Mouse (Mus musculus): ENCODE measurements around the gene Pptc7. TPM values are rescaled to one million over a fixed set of nuclear protein-coding genes. Genes with fewer than 3 reads are reported as not detected.

The Pptc7 gene
- 5.1 and 7.0 TPM in 2 replicates for polyA plus RNA-seq (2015; fragmentation: Nextera tagmentation; extraction: Ambion mirVana)

DNA sequence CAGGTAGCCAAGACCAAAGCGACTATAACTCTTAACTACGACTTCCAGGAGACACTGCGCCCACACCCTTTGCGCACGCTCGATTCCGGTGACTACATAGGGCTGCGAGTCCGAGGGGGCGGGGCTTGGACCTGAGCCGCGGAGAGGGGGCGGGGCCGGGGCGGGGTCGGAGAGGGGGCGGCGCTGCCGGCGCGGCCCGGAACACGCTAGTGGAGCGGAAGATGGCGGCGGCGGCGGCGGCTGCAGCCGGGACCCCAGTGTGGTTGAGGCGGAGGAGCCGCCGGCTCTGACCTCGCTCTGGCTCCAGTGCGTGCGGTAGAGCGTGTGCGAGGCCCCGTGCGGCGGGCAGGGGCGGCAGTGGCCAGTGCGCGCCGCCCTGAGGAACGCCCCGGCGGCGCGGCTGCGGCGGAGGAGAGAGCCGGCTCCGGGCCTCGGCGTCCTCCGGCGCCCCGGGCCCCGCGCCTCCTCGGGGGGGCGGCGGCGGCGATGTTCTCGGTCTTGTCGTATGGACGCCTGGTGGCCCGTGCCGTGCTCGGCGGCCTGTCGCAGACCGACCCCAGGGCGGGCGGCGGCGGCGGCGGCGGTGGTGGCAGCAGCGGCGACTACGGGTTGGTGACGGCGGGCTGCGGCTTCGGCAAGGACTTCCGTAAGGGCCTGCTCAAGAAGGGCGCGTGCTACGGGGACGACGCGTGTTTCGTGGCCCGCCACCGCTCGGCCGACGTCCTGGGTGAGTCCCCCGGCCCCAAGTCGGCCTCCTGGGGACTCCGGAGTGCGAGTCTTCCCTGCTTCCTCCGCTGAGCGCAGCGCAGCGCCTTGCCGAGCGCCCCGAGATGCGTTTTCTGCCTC, at the start of gene Pptc7:
Pptc7 (plus strand) TSS at position 183 of the 846 bp plus-strand sequence.

DNA sequence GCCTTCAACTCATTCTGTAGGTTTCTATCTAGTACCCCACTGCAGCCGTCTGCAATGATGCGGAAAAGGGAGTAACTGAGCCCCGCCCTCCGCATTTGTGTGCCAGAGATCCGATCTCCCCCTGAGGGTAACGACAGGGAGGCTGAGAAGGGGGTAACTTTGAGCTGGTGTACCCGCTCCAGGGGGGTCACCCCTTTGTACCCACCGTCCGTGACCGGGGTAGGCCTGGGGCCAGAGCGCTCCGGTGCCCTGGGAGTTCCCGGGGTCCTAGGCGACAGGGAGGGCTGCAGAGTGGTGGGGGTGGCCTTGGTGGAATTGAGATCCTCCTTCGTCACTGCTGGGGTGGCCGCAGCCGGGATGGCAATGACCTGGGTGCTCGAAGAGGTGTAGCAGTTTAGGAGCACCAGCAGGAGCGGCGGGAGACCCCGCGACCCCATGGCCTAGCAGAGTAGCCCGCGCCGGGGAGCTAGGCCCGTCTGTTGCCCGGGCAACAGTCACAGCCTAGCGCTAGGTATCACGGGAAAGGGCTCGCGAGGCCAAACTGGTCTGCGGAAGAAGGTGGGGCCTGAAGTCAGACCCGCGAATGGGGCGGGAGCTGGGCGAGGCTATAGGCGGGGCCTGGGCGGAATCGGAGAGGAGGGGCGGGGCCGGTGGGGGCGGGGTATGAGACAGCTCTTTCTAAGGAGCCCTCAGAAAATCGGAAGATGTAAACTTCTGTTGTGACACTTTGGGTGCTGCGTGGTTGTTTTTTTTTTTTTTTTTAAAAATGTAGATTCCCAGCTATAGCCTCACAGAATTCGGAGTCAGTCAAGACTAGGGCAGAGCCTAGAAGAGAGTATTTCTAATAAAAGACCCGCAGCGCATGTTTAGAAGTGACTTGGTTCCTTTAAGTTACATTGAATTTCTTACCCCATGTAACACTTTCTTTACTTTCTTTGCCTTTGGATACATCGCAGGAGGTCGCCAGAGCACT, 19.9 kb upstream of the Pptc7 start, which contains the start of gene Tctn1:
Tctn1 (minus strand) TSS at position 528 of the 973 bp plus-strand sequence.

DNA sequence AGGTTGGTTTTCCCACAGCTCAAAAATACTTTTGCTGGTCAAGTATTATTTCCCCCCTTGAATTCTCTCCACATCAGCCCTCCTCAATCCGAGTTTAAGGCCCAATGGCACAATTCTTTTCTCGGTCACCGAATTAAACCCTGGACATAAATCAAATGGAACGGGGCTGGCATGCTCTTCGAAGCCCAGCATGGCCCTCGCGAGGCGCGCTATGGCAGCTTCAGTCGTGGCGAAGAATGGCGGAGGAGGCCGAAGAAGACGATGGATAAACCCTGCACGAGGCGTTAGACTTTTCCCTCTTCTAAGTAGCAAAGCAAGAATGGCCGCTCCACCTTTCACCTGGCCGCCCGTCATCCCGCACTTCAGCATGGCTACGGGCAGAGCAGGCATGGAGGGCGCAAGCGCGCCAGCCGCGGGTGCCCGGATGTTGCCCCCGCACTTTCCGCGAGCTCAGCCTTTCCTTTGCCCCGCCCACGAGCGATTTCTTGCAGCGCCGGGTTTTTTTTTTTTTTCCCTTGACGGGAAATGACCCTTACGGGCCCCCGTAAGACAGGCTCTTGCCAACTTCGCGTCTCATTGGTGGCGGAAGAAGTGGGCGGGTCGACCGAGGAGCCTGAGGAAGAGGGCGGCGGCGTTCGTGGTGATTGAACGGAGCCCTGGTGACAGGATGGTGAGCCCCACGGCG, 69.8 kb downstream of the Pptc7 start, which contains the start of the genes Rad9b and Vps29:
Rad9b (minus strand) TSS at position 427 of the 685 bp plus-strand sequence.
Vps29 (plus strand) TSS at position 563 of the 685 bp plus-strand sequence.

DNA sequence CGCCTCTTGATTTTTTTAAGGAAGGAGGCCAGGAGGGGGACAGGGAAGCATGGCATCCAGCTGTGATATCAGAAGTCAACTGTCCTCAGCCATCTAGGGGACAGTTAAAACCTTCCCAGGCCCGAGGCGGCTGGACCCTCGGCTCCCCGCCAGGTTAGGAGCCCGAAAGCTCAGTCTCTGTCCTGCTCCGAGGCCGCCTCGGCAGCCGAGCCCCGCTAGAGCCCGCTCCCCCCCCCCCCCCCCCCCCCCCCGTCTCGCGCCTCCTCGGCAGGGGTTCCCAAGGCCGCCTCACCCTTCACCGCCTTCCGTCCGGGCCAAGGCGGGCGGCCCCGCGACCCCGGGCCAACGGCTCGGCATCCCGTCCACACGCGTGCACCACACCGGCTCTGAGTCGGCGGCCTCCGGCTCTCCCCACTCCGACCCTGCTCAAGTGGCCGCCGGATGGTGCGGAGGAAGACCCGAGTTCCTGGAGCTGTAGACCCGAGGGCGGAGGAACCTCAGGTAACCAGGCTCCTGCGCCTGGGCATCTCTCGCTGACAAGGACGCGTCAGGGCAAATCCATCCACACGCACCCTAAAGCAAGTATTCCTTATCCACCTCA, 87.5 kb downstream of the Pptc7 start, which contains the start of gene Gpn3:
Gpn3 (plus strand) TSS at position 286 of the 601 bp plus-strand sequence.

DNA sequence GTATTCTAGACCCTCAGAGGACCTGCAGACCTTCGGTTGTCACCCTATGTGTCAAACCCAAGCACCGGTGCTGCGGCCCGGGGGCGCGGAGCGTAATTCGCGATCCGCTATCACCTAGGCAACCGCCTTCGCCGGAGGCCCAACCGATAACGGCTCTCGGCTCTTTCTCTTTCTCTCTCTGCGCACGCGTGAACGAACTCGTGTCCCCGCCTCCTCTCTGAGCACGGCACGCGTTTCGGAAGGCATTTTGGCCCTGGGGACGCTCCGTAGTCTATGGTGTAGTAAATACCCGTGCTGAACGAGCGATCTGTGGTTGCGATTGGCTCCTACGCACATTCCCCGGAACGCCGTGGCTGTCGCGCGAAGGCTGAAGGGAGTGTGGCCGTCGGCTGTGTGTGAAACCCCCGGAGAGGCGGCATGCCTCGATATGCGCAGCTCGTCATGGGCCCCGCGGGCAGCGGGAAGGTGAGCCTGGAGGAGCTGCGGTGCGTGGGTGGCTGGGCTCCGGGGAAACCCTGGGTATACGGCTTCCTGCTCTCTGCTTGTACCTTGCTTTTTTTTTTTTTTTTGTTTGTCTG, 88.1 kb downstream of the Pptc7 start, which contains the start of gene Fam216a:
Fam216a (minus strand) TSS at position 173 of the 578 bp plus-strand sequence.

Other genes with a start within 250 kb of the Pptc7 start
- 0.17 and 0.27 TPM in 2 replicates for gene Cux2, start 234.3 kb upstream of the Pptc7 start, polyA plus RNA-seq (2015; fragmentation: Nextera tagmentation; extraction: Ambion mirVana)
- 4.0 and 5.2 TPM in 2 replicates for gene Myl2, start 183.4 kb upstream of the Pptc7 start, polyA plus RNA-seq (2015; fragmentation: Nextera tagmentation; extraction: Ambion mirVana)
- gene Ccdc63, start 143.5 kb upstream of the Pptc7 start, polyA plus RNA-seq (2015; fragmentation: Nextera tagmentation; extraction: Ambion mirVana) = 1.8 and 1.9 TPM in 2 replicates
- 197 and 200 TPM in 2 replicates for gene Ppp1cc, start 126.1 kb upstream of the Pptc7 start, polyA plus RNA-seq (2015; fragmentation: Nextera tagmentation; extraction: Ambion mirVana)
- 6.1 and 10.5 TPM in 2 replicates for gene Hvcn1, start 77.6 kb upstream of the Pptc7 start, polyA plus RNA-seq (2015; fragmentation: Nextera tagmentation; extraction: Ambion mirVana)
- gene Tctn1, start 19.9 kb upstream of the Pptc7 start, polyA plus RNA-seq (2015; fragmentation: Nextera tagmentation; extraction: Ambion mirVana) = 2.7 and 4.1 TPM in 2 replicates
- gene Rad9b, start 69.9 kb downstream of the Pptc7 start, polyA plus RNA-seq (2015; fragmentation: Nextera tagmentation; extraction: Ambion mirVana) = 4.6 and 5.2 TPM in 2 replicates
- gene Vps29, start 70.0 kb downstream of the Pptc7 start, polyA plus RNA-seq (2015; fragmentation: Nextera tagmentation; extraction: Ambion mirVana) = 118 and 123 TPM in 2 replicates
- 58.0 and 67.6 TPM in 2 replicates for gene Gpn3, start 87.5 kb downstream of the Pptc7 start, polyA plus RNA-seq (2015; fragmentation: Nextera tagmentation; extraction: Ambion mirVana)
- gene Fam216a, start 88.0 kb downstream of the Pptc7 start, polyA plus RNA-seq (2015; fragmentation: Nextera tagmentation; extraction: Ambion mirVana) = 30.1 and 32.6 TPM in 2 replicates
- 147 and 149 TPM in 2 replicates for gene Arpc3, start 107.5 kb downstream of the Pptc7 start, polyA plus RNA-seq (2015; fragmentation: Nextera tagmentation; extraction: Ambion mirVana)
- gene Anapc7, start 137.3 kb downstream of the Pptc7 start, polyA plus RNA-seq (2015; fragmentation: Nextera tagmentation; extraction: Ambion mirVana) = 22.4 and 22.7 TPM in 2 replicates
- 16.0 and 17.2 TPM in 2 replicates for gene Atp2a2, start 217.9 kb downstream of the Pptc7 start, polyA plus RNA-seq (2015; fragmentation: Nextera tagmentation; extraction: Ambion mirVana)